In the genomic region with DNA sequence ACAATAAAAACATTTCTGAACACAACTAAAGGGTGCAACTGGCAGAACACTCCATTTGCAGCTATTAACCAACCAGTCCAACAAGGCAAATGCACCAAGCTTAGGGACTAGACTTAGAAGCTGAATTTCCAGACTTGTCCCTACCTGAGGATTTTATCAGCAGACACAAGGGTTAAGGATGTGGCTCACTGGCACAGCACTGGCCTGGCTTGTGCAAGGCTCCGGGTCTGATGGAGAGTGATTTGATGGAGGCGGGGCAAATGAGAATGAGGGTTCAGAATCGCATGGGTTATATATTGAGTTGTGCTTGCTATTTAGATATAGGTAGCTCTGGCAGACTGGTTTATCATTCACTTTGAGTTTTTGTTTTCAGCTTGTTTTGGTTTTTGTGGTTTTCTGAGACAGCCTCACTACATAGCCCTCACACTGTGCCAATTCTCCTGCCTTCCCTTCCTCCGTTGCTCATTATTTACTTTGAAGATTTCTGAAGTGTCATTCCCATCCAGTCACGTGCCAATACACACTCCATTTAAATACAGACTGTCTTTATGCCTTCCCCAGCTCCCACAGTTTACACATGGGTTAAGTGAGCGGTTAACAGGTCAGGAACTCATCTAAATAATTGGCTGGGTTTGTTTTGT, we compare ENCODE assay signal across 16 mouse cellular contexts. TPM values are rescaled to one million over a fixed set of nuclear protein-coding genes. Genes with fewer than 3 reads are reported as not detected.
A peak's percentile ranks its signal among the peaks of the same experiment; 100 is the strongest.
DNase-seq lines count a peak whose midpoint lies in the region; ATAC-seq and TF ChIP-seq lines count a peak whose summit lies in the region.
"Had no signal": no experiment of that assay in that cellular context is flagged by ENCODE, and none has a peak within 500 bp of the region (broad histone marks: within the 10 kb centered on the region; RNA-seq: fewer than 3 reads in every experiment).

No protein-coding gene starts in this region.

- no peak for TF ChIP-seq POLR2A in thymus, adult 2 months (IDR thresholded peaks at IDR 0.05; ENCODE audit: control insufficient read depth, extremely low read depth, insufficient read depth, low read length, poor library complexity)

- no peaks in the 10 kb centered on the region for H3K27me3 ChIP-seq in embryonic facial prominence, embryonic 13.5 days
- no peaks in the 10 kb centered on the region for H3K27me3 ChIP-seq in embryonic facial prominence, embryonic 10.5 days (replicated peaks; ENCODE audit: low read depth, poor library complexity, severe bottlenecking)
- no peaks in the 10 kb centered on the region for H3K27me3 ChIP-seq in midbrain, embryonic 13.5 days
- no peaks in the 10 kb centered on the region for H3K27me3 ChIP-seq in midbrain, postnatal 0 days (ENCODE audit: insufficient read depth, low read length)
- H3K27me3 ChIP-seq in forebrain, embryonic 13.5 days: no peaks in the 10 kb centered on the region
- no peaks in the 10 kb centered on the region for H3K27me3 ChIP-seq in neural tube, embryonic 15.5 days (replicated peaks)
- H3K27me3 ChIP-seq in thymus, adult 2 months (ENCODE audit: control insufficient read depth, insufficient read depth, low read length): no peaks in the 10 kb centered on the region
- H3K27me3 ChIP-seq: hindbrain, embryonic 13.5 days; liver, embryonic 15.5 days had no signal

- no peak overlapping the region for H3K4me2 ChIP-seq in embryonic facial prominence, embryonic 13.5 days
- no peak overlapping the region for H3K4me2 ChIP-seq in midbrain, embryonic 13.5 days (replicated peaks)
- H3K4me2 ChIP-seq in midbrain, postnatal 0 days (ENCODE audit: low read depth, low read length, poor library complexity, severe bottlenecking): no peak overlapping the region
- peak overlapping the region; percentile 46 for H3K4me2 ChIP-seq in forebrain, embryonic 13.5 days
- H3K4me2 ChIP-seq in neural tube, embryonic 15.5 days: 0 out of 2 replicates have a peak overlapping the region, but pooled peaks have one; percentile 26
- H3K4me2 ChIP-seq: hindbrain, embryonic 13.5 days; liver, embryonic 15.5 days had no signal

- WGBS in embryonic facial prominence, embryonic 13.5 days: 72% methylated on average over 6 of the region's 6 CpGs
- WGBS in embryonic facial prominence, embryonic 10.5 days: 84% methylated on average over 6 of the region's 6 CpGs
- 75% methylated on average over 6 of the region's 6 CpGs for WGBS in midbrain, embryonic 13.5 days
- WGBS in midbrain, postnatal 0 days: 54% methylated on average over 6 of the region's 6 CpGs
- 41% methylated on average over 6 of the region's 6 CpGs for WGBS in forebrain, embryonic 13.5 days
- 39% methylated on average over 6 of the region's 6 CpGs for WGBS in neural tube, embryonic 15.5 days
- 47% methylated on average over 6 of the region's 6 CpGs for WGBS in thymus, adult 2 months

- H3K9me3 ChIP-seq in embryonic facial prominence, embryonic 13.5 days: no peaks in the 10 kb centered on the region
- H3K9me3 ChIP-seq in embryonic facial prominence, embryonic 10.5 days: no peaks in the 10 kb centered on the region
- H3K9me3 ChIP-seq in midbrain, embryonic 13.5 days: no peaks in the 10 kb centered on the region
- H3K9me3 ChIP-seq in midbrain, postnatal 0 days (ENCODE audit: low read length): no peaks in the 10 kb centered on the region
- H3K9me3 ChIP-seq in forebrain, embryonic 13.5 days (replicated peaks): no peaks in the 10 kb centered on the region
- H3K9me3 ChIP-seq in neural tube, embryonic 15.5 days (replicated peaks): no peaks in the 10 kb centered on the region
- H3K9me3 ChIP-seq: hindbrain, embryonic 13.5 days; limb, embryonic 10.5 days; liver, embryonic 15.5 days had no signal

- peaks cover 44% of the 10 kb centered on the region for H3K36me3 ChIP-seq in embryonic facial prominence, embryonic 13.5 days
- peaks cover 90% of the 10 kb centered on the region for H3K36me3 ChIP-seq in embryonic facial prominence, embryonic 10.5 days (replicated peaks)
- H3K36me3 ChIP-seq in midbrain, embryonic 13.5 days: peaks cover 39% of the 10 kb centered on the region
- H3K36me3 ChIP-seq in midbrain, postnatal 0 days (ENCODE audit: insufficient read depth, low read length): peaks cover 17% of the 10 kb centered on the region
- H3K36me3 ChIP-seq in forebrain, embryonic 13.5 days (ENCODE audit: poor library complexity, severe bottlenecking): peaks cover 45% of the 10 kb centered on the region
- peaks cover 24% of the 10 kb centered on the region for H3K36me3 ChIP-seq in neural tube, embryonic 15.5 days
- H3K36me3 ChIP-seq in thymus, adult 2 months (ENCODE audit: control insufficient read depth, insufficient read depth, low read length): peaks cover 18% of the 10 kb centered on the region

- no peak for TF ChIP-seq CTCF in midbrain, postnatal 0 days (IDR thresholded peaks at IDR 0.05)
- TF ChIP-seq CTCF in thymus, adult 2 months (IDR thresholded peaks at IDR 0.05; ENCODE audit: borderline replicate concordance, control insufficient read depth, extremely low read depth, insufficient read depth, low read length, poor library complexity): no peak

- no peak overlapping the region for H3K27ac ChIP-seq in embryonic facial prominence, embryonic 13.5 days
- H3K27ac ChIP-seq in embryonic facial prominence, embryonic 10.5 days (replicated peaks): no peak overlapping the region
- H3K27ac ChIP-seq in midbrain, embryonic 13.5 days: no peak overlapping the region
- no peak overlapping the region for H3K27ac ChIP-seq in midbrain, postnatal 0 days (ENCODE audit: low read depth, low read length)
- H3K27ac ChIP-seq in forebrain, embryonic 13.5 days: no peak overlapping the region
- H3K27ac ChIP-seq in neural tube, embryonic 15.5 days (replicated peaks): no peak overlapping the region
- H3K27ac ChIP-seq in thymus, adult 2 months (ENCODE audit: control insufficient read depth, insufficient read depth, low read length): no peak overlapping the region
- H3K27ac ChIP-seq: hindbrain, embryonic 13.5 days; limb, embryonic 10.5 days; liver, embryonic 15.5 days had no signal

- DNase-seq in embryonic facial prominence, embryonic 10.5 days (ENCODE audit: low spot score): no peak
- DNase-seq in midbrain, postnatal 0 days (ENCODE audit: low spot score): no peak
- DNase-seq in thymus, adult 2 months: no peak
- no peak for DNase-seq in heart, adult 18-20 months
- DNase-seq: cerebellum, adult 18-20 months; kidney, adult 2 months; kidney, postnatal 36 days; right cerebral cortex, adult 18-20 months; thymus, postnatal 25 days had no signal

- peak; percentile 52; the same call in 1 of the 2 replicates for ATAC-seq in embryonic facial prominence, embryonic 13.5 days (ENCODE audit: insufficient number of reproducible peaks, insufficient read depth, low FRiP score, low TSS enrichment, low read depth)
- peak; percentile 62 for ATAC-seq in midbrain, embryonic 13.5 days
- ATAC-seq in midbrain, postnatal 0 days (ENCODE audit: low FRiP score): no peak
- ATAC-seq in forebrain, embryonic 13.5 days: peak; percentile 44; the same call in 1 of the 2 replicates
- no peak for ATAC-seq in neural tube, embryonic 15.5 days (ENCODE audit: low FRiP score)

- H3K4me1 ChIP-seq in embryonic facial prominence, embryonic 13.5 days: peaks cover 10% of the 10 kb centered on the region
- H3K4me1 ChIP-seq in embryonic facial prominence, embryonic 10.5 days: peaks cover 7% of the 10 kb centered on the region
- peaks cover 38% of the 10 kb centered on the region for H3K4me1 ChIP-seq in midbrain, embryonic 13.5 days (replicated peaks)
- no peaks in the 10 kb centered on the region for H3K4me1 ChIP-seq in midbrain, postnatal 0 days (ENCODE audit: insufficient read depth, low read length)
- H3K4me1 ChIP-seq in forebrain, embryonic 13.5 days: peaks cover 40% of the 10 kb centered on the region
- peaks cover 33% of the 10 kb centered on the region for H3K4me1 ChIP-seq in neural tube, embryonic 15.5 days
- peaks cover 2% of the 10 kb centered on the region for H3K4me1 ChIP-seq in thymus, adult 2 months (replicated peaks; ENCODE audit: control insufficient read depth, insufficient read depth, low read length)

- H3K4me3 ChIP-seq in embryonic facial prominence, embryonic 13.5 days: no peak overlapping the region
- H3K4me3 ChIP-seq in embryonic facial prominence, embryonic 10.5 days: no peak overlapping the region
- no peak overlapping the region for H3K4me3 ChIP-seq in midbrain, embryonic 13.5 days (replicated peaks)
- H3K4me3 ChIP-seq in midbrain, postnatal 0 days (ENCODE audit: low read depth, low read length): no peak overlapping the region
- H3K4me3 ChIP-seq in forebrain, embryonic 13.5 days: no peak overlapping the region
- H3K4me3 ChIP-seq in neural tube, embryonic 15.5 days (replicated peaks): no peak overlapping the region
- no peak overlapping the region for H3K4me3 ChIP-seq in thymus, adult 2 months (ENCODE audit: control insufficient read depth, insufficient read depth, low read length)
- H3K4me3 ChIP-seq: hindbrain, embryonic 13.5 days; limb, embryonic 10.5 days; liver, embryonic 15.5 days had no signal

- H3K9ac ChIP-seq in embryonic facial prominence, embryonic 13.5 days: no peak overlapping the region
- no peak overlapping the region for H3K9ac ChIP-seq in midbrain, embryonic 13.5 days (replicated peaks)
- H3K9ac ChIP-seq in midbrain, postnatal 0 days (replicated peaks; ENCODE audit: low read length, poor library complexity, severe bottlenecking): no peak overlapping the region
- H3K9ac ChIP-seq in forebrain, embryonic 13.5 days: no peak overlapping the region
- H3K9ac ChIP-seq in neural tube, embryonic 15.5 days (replicated peaks): no peak overlapping the region
- H3K9ac ChIP-seq: hindbrain, embryonic 13.5 days; liver, embryonic 15.5 days had no signal

RNA-seq across cellular contexts. Expression of a gene that starts 7.8 kb away (rescaled TPM):
- 43.8 and 50.3 TPM in 2 replicates for polyA plus RNA-seq in embryonic facial prominence, embryonic 13.5 days (2015; fragmentation: Nextera tagmentation; extraction: Ambion mirVana)
- 67.7 and 70.1 TPM in 2 replicates for polyA plus RNA-seq in embryonic facial prominence, embryonic 10.5 days (2016; fragmentation: Nextera tagmentation; extraction: Ambion mirVana)
- polyA plus RNA-seq in midbrain, embryonic 13.5 days (2015; fragmentation: Nextera tagmentation; extraction: Ambion mirVana): 74.6 and 83.4 TPM in 2 replicates
- 28.4 and 37.7 TPM in 2 replicates for total RNA-seq in midbrain, postnatal 0 days (2014; rRNA removed)
- 32.6 and 34.0 TPM in 2 replicates for polyA plus RNA-seq in midbrain, postnatal 0 days (2015; fragmentation: Nextera tagmentation; extraction: Ambion mirVana)
- 62.5 and 69.4 TPM in 2 replicates for polyA plus RNA-seq in forebrain, embryonic 13.5 days (2015; fragmentation: Nextera tagmentation; extraction: Ambion mirVana)
- 53.3 and 54.9 TPM in 2 replicates for polyA plus RNA-seq in neural tube, embryonic 15.5 days (2015; fragmentation: Nextera tagmentation; extraction: Ambion mirVana)
- polyA plus RNA-seq in thymus, adult 2 months (2012; rRNA removed): 16.3 and 20.1 TPM in 2 replicates
- total RNA-seq in heart, adult 18-20 months (2021): 10 to 100 TPM; 23.1 to 29.9 TPM

Comparison
In these comparisons a context has a peak if more than half of its experiments do, and no peak if none do; other contexts are left out.
1. ATAC-seq: peak in embryonic facial prominence, embryonic 13.5 days (single experiment), midbrain, embryonic 13.5 days (single experiment) and forebrain, embryonic 13.5 days (single experiment); none in midbrain, postnatal 0 days (single experiment) and neural tube, embryonic 15.5 days (single experiment).
2. H3K4me2 ChIP-seq: peak in forebrain, embryonic 13.5 days (single experiment) and neural tube, embryonic 15.5 days (single experiment); none in embryonic facial prominence, embryonic 13.5 days (single experiment), midbrain, embryonic 13.5 days (single experiment) and midbrain, postnatal 0 days (single experiment).